Mouse (Mus musculus) right cerebral cortex, postnatal 4 days (tissue): ENCODE data around the gene Zbtb41.

Source experiments
- DNase-seq: peaks from one replicate; pipeline ENCODE4 v3.0.0-alpha.2; 2022

The Zbtb41 gene

DNA sequence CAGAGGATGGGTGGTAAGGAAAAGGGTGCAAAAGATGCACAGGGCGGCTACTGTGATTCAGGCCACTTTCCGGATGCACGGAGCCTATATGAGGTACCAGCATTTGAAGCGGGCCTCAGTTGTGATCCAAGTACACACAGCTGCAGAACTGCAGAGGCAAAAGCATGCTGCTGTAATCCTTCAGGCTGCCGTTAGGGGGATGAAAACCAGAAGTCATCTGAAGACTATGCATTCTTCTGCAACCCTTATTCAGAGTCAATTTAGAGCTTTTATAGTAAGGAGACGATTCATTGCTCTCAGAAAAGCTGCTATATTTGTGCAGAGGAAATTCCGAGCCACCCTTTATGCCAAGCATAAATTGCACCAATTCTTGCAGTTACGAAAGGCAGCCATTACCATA lies 58.2 kb downstream of the Zbtb41 start:
- DNase-seq, result no peak

DNA sequence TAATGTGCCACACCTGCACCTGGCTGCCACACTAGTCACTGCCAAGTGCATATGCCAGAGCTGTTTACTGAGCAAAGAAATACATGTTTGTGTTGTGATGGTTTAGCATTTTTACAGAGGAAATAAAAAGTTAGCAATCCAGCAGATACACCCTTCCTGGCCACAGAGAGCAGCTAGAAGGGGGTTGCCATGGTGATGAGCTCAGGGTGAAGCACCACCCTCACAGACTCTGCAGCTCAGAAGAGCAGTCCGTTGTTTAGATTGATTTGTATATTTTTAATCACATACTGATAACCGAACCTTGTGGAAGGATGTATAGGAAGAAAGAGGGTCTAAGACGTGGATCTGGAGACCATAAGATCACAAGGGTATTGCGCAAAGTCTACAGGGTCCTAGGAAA lies 59.1 kb downstream of the Zbtb41 start:
- DNase-seq, result no peak

DNA sequence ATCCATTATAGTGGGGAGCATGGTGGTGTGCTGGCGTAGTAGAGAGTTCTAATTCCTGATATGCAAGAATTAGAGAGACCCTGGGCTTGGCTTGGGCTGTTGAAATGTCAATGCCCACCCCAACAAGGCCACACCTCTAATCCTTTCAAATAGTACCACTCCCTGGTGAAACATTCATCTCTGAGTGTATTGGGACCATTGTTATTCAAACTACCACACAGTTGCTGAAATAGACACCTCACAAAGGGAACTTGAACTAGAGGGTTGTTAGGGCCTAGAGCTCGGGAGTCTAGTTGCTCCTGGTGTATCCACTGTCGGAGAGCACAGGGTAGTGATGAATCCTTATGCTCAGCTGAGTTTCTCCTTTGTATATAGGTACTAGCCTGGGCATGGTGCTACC lies 72.5 kb downstream of the Zbtb41 start:
- DNase-seq, result no peak

DNA sequence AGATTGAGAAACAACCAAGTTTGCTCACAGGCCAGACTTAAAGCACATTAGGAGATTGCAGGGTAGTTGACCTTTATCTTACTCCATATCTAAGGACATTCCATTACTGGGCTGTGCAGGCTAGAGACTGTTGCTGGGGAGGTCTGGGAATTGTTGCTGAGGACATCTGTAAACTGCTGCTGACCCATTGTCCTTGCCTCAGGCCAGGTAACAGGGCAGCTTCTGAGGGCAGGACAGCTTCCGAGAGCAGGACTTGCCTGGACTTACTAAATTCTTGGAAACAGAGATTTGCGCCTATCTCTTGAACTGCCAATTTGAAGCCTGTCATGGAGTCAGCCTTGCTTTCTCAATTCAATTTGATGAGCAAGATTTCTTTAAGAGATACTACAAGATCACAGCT lies 73.3 kb downstream of the Zbtb41 start:
- no peak for DNase-seq

DNA sequence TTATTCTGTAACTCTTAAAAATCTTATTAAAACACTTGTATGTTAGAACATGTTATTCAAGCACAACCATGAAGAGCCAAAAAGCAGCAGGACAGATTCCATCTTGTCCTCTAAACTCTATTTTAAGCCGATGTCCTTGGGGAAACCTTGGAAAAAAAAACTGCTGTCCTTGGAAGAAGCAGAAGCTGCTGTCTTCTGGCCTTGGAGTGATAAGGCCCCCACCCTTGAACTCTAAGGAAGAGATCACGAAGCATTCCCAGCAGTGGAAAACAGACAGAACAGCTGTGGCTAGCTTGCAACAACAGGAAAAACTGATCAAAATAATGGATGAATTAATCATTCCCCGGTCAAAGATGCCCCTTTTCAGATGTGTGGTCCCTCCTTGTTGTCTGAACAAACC lies 74.1 kb downstream of the Zbtb41 start:
- DNase-seq, result no peak

DNA sequence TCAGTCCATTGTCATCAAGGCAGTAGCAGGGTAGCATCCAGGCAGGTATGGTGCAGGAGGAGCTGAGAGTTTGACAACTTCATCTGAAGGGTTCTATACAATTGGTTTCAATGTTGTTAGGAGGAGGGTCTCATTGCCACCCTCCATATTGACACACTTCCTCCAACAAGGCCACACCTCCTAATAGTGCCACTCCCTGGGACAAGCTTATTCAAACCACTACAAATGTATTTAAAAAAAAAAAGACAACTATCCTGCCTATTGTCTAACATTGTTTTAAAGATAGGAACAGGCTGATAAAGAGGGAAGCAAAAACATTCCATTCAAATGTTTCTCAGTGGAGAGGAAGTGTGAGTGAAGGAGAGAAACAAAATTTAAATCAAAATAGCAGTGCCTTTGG lies 77.7 kb downstream of the Zbtb41 start:
- DNase-seq, result no peak

DNA sequence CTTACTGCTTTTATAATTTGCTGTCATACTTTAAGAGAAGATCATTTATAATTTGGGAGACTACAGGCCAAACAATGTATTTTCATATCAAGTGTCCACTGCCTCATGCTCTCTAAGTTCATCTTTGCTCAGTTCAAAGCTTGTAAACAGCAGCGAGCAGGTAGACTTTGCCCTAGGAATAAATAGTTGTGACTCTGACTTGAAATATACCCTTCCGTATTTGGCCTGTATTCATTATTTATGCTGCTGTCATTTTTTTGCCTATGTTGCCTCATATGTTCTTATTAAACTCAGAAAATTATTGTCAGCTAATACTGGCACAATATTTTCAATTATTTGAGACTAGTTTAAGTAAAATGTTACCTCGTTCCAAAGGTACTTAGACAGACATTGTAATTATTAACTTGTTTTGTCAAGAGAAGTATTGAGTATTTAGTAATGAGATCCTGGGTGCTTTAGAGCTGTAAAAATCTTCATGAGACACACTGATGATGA lies 79.2 kb downstream of the Zbtb41 start, which contains the start of gene F13b:
Gene F13b (plus strand): TSS at position 445 of the 495 bp plus-strand sequence.
- DNase-seq, result no peak
